Mouse (Mus musculus) small intestine, adult 2 months (tissue): ENCODE measurements at regions not wholly inside any gene's neighbourhood (a gene's known extent, or its start where the extent isn't known, plus 50 kb on each side); places are given as distances from the start of the nearest gene placed in this dataset.

Experiments used
- H3K27ac ChIP-seq: fragments of 200-500 bp; 2 replicates; pipeline ENCODE4 v1.5.1; 2012; ENCODE audit warnings: low read depth, low read length, control low read depth, inconsistent platforms; ENCODE audit not compliant: insufficient read depth
- H3K27me3 ChIP-seq: fragments of 200-500 bp; 2 replicates; pipeline ENCODE4 v1.6.1; 2012; ENCODE audit warnings: mild to moderate bottlenecking, moderate library complexity, low read length, inconsistent platforms; ENCODE audit not compliant: control insufficient read depth, insufficient read depth
- H3K36me3 ChIP-seq: fragments of 200-500 bp; 2 replicates; pipeline ENCODE4 v1.6.1; 2012; ENCODE audit warnings: mild to moderate bottlenecking, low read length, control low read depth, inconsistent platforms; ENCODE audit not compliant: control insufficient read depth, insufficient read depth
- H3K4me1 ChIP-seq: fragments of 200-500 bp; 2 replicates; pipeline ENCODE4 v1.6.1; 2012; ENCODE audit warnings: low read length, inconsistent platforms, mixed read lengths; ENCODE audit not compliant: control insufficient read depth, insufficient read depth, insufficient read length
- H3K4me3 ChIP-seq: fragments of 200-500 bp; 2 replicates; pipeline ENCODE4 v1.5.1; 2012; ENCODE audit warnings: low read depth, mild to moderate bottlenecking, control low read depth, inconsistent platforms, low read length, moderate library complexity
- CTCF ChIP-seq: fragments of 200-500 bp; IDR thresholded peaks from 2 replicates; pipeline ENCODE4 v1.5.1; 2012; ENCODE audit warnings: low read depth, mild to moderate bottlenecking, control low read depth, inconsistent platforms, low read length, moderate library complexity, mixed read lengths; ENCODE audit not compliant: insufficient replicate concordance, insufficient read length; ENCODE audit errors: extremely low read depth
- POLR2A ChIP-seq: fragments of 200-500 bp; IDR thresholded peaks from 2 replicates; pipeline ENCODE4 v1.6.1; 2012; ENCODE audit warnings: low read depth, mild to moderate bottlenecking, control low read depth, inconsistent platforms, low read length, moderate library complexity
- WGBS: fragments of 180-500 bp; shearing (Covaris S2); methylation state at CpG from one replicate; pipeline ENCODE4 v1.1.7; 2018; 5-methylcytosine and 5-hydroxymethylcytosine counted together

DNA sequence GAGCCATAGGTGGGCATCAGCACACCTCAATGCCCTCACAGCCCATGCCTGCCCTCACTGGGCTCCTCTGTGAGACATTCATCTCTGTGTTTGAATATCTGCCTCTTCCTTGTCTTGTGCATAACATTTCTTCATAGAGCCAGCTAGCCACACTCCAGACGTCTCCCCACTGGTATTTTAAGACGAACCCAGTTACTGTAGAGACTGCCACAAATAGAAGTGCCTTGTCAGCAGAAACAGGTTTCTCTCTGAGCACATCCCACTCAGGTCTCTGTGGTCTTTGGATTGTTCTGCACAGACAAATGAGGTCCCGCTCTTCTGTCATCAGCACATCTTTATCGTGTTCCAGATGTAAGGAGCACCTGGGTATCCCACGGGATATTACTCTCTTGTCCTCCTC is 130.5 kb downstream of the Efnb2 start:
- TF ChIP-seq POLR2A, result no peak
- TF ChIP-seq CTCF, result no peak
- no peak overlapping the region for H3K27ac ChIP-seq
- H3K4me1 ChIP-seq, result no peaks in the 10 kb centered on the region
- H3K27me3 ChIP-seq, result no peaks in the 10 kb centered on the region
- no peaks in the 10 kb centered on the region for H3K36me3 ChIP-seq
- WGBS, result 77% methylated on average over 5 of the region's 5 CpGs
- no peak overlapping the region for H3K4me3 ChIP-seq

DNA sequence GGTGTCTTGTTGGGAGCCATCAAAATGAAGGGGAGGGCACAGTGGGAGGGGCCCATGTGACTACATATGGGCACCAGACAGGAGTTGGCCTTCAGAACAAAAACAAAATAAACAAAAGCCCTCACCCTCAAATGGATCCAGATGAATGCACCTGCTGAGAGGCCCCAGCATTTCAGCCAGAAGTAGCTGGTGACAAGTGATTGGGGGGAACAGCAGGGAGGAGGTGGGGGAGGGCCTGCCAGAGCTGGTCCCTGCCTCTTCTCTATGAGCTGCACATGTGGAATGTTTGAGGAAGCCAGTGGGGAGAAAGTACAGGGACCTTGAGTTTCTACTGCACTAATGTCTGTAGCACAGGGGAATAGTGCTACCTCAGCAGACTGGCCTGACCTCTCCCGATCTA is 139.5 kb downstream of the Efnb2 start:
- TF ChIP-seq CTCF (no peak), POLR2A (no peak)
- H3K4me3 ChIP-seq, result no peak overlapping the region
- H3K36me3 ChIP-seq, result no peaks in the 10 kb centered on the region
- 79% methylated on average over 1 of the region's 1 CpGs for WGBS
- no peaks in the 10 kb centered on the region for H3K4me1 ChIP-seq
- no peak overlapping the region for H3K27ac ChIP-seq
- no peaks in the 10 kb centered on the region for H3K27me3 ChIP-seq

DNA sequence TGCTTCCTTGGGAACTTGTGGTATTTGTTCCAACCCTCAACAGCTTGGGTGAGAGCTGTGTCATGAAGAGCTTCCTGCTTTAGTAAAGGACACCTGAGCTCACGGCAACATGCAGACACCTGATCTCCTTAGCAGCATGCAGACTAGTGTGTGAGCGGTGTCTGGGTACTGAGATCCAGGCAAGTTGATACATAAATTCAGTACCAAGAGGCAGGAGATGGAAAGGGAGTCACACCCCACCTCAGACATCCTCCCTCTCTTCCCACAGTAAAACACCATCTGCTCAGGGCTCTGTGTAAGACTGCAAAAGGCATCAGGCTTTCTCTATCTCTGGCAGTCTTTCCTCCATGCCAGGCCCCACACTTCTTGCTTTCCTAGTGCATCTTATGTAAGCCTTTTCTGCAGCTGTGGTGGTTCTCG is 141.3 kb downstream of the Efnb2 start:
- no peak overlapping the region for H3K27ac ChIP-seq
- H3K4me3 ChIP-seq, result no peak overlapping the region
- TF ChIP-seq CTCF, result no peak
- no peak for TF ChIP-seq POLR2A
- no peaks in the 10 kb centered on the region for H3K36me3 ChIP-seq
- H3K4me1 ChIP-seq, result no peaks in the 10 kb centered on the region
- WGBS, result 89% methylated on average over 3 of the region's 3 CpGs
- no peaks in the 10 kb centered on the region for H3K27me3 ChIP-seq

DNA sequence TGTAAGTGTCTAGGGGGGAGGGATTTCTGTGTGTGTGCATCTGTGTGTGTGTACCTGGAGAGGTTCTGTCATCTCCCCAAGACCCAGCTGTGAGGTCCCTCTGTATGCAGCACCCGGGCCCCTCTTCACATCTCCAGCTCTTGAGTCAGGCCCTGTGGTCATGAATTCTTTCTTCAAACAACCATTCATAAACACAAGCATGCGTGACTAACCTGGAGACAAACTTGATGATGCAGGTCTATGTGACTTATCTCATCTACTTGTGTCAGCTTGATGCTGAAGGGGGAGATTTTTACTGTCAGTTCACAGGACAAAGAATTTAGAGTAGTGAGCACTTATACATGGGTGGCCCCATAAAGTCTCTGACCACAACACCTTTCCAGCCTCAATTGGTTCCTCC is 143.4 kb downstream of the Efnb2 start:
- Histone ChIP-seq H3K4me3 (no peak overlapping the region), H3K27me3 (no peaks in the 10 kb centered on the region), H3K36me3 (no peaks in the 10 kb centered on the region), H3K27ac (no peak overlapping the region), H3K4me1 (no peaks in the 10 kb centered on the region)
- no peak for TF ChIP-seq CTCF
- no peak for TF ChIP-seq POLR2A
- WGBS, result 75% methylated on average over 2 of the region's 2 CpGs

DNA sequence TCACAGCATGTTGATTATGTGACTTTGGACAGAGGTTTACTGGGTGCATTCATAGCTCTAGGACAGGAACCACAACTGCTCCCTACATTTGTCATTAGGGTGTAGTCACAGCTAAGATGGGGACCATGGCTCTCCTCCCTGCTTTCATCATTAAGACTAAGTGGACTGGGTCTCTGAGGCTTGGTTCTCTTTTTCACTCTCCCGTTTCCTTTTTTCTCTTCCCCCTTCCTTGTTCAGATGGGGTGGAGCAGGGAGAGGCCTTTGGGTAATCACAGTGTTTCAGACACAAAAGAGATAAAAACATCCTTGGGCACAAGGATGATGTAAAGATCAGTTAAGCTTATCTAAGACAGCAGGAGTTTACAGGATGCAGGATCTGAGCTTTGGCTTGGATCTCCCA is 144.8 kb downstream of the Efnb2 start:
- TF ChIP-seq POLR2A (no peak), CTCF (no peak)
- WGBS, result 26% methylated on average over 1 of the region's 1 CpGs
- no peaks in the 10 kb centered on the region for H3K27me3 ChIP-seq
- H3K27ac ChIP-seq, result no peak overlapping the region
- H3K4me3 ChIP-seq, result no peak overlapping the region
- H3K36me3 ChIP-seq, result no peaks in the 10 kb centered on the region
- H3K4me1 ChIP-seq, result no peaks in the 10 kb centered on the region

DNA sequence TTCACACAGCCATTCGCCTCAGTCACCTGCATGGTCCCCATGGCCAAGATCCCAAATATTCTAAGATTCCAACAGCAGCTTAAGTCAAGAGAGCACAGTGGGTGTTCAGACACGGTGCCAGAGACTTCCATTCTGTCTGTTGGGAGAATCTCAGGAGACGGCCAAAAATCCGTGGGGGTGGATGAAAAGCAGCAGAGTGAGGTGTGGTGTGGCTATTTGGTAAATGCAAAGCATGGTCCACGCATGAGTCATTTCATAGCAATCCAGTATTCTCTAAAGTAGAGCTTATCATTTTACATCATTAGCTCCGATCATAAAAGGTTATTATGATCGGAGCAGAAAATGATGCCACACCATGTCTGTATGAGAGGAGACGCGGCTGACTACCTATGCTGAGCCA is 161.1 kb downstream of the Efnb2 start:
- Histone ChIP-seq H3K4me3 (no peak overlapping the region), H3K4me1 (peaks cover 4% of the 10 kb centered on the region; the same call in 1 of the 2 replicates), H3K27me3 (no peaks in the 10 kb centered on the region), H3K27ac (no peak overlapping the region), H3K36me3 (no peaks in the 10 kb centered on the region)
- 81% methylated on average over 9 of the region's 9 CpGs for WGBS
- TF ChIP-seq CTCF (no peak), POLR2A (no peak)

DNA sequence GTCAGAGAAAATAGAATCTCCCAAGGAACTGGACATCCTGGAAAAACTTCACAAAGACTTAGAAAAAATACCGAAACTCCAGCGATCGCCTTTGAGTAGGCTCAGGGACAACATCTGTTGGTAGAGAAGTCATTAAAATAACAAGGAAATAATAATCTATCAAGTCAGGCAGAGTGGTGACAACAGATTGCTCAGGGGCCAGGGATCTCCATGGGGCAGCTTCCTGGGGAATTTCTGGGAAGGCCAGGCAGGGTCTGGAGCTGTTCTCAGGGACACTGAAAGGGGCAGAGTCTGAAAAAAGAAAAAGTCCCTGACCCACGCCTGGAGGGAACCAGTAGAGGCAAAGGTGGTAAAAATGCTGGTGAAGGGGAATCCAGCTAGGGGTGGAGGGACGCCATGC is 162.3 kb downstream of the Efnb2 start:
- no peaks in the 10 kb centered on the region for H3K27me3 ChIP-seq
- 64% methylated on average over 5 of the region's 5 CpGs for WGBS

DNA sequence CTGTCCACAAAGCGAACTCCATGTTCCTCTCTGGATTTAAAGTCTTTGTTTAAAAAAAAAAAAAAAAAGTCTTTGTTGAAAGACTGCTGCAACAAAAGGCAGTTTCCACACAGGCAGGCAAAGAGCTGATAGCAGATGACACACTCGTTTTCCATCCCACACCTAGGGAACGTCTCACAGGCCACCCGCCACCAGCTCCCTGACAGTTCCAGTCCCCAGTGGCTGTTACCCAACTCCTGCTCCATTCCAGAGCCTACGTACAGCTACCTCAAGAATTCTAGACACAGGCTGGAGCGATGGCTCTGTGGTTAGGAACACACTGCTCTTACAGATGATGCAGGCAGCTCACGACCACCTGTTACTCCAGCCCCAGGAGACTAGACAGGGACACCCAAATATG is 165.6 kb downstream of the Efnb2 start:
- H3K4me3 ChIP-seq, result no peak overlapping the region
- no peaks in the 10 kb centered on the region for H3K27me3 ChIP-seq
- H3K36me3 ChIP-seq, result no peaks in the 10 kb centered on the region
- peaks cover 6% of the 10 kb centered on the region; the same call in 1 of the 2 replicates for H3K4me1 ChIP-seq
- no peak overlapping the region for H3K27ac ChIP-seq
- WGBS, result 85% methylated on average over 7 of the region's 7 CpGs
- TF ChIP-seq CTCF, result no peak
- no peak for TF ChIP-seq POLR2A

More for the DNA sequence above, 162.3 kb downstream of the Efnb2 start:
- TF ChIP-seq CTCF (no peak), POLR2A (no peak)
- Histone ChIP-seq H3K27ac (no peak overlapping the region), H3K4me1 (peaks cover 4% of the 10 kb centered on the region; the same call in 1 of the 2 replicates), H3K36me3 (no peaks in the 10 kb centered on the region), H3K4me3 (no peak overlapping the region)
